Mouse (Mus musculus) heart, embryonic 15.5 days (tissue): ENCODE data around the gene Csf2rb2. TPM values are rescaled to one million over a fixed set of nuclear protein-coding genes. Genes with fewer than 3 reads are reported as not detected.
A peak's percentile ranks its signal among the peaks of the same experiment; 100 is the strongest.

Experiments
- ATAC-seq: fragments of 200-750 bp; cut with Nextera tagmentation; replicated peaks from 2 replicates; pipeline ENCODE4 v1.8.0; 2017; ENCODE audit warnings: low read depth, moderate TSS enrichment; ENCODE audit not compliant: insufficient number of reproducible peaks, insufficient read depth, low FRiP score
- H3K27ac ChIP-seq: fragments of 300-500 bp; sonication (generic); 2 replicates; pipeline ENCODE4 v1.5.1; 2015; ENCODE audit warnings: mild to moderate bottlenecking, inconsistent platforms
- H3K27me3 ChIP-seq: fragments of 300-500 bp; sonication (generic); 2 replicates; pipeline ENCODE4 v1.6.1; 2015; ENCODE audit warnings: inconsistent platforms
- H3K36me3 ChIP-seq: fragments of 300-500 bp; sonication (generic); 2 replicates; pipeline ENCODE4 v1.6.1; 2015; ENCODE audit warnings: mild to moderate bottlenecking, inconsistent platforms
- H3K4me1 ChIP-seq: fragments of 300-500 bp; sonication (generic); replicated peaks from 2 replicates; pipeline ENCODE4 v1.6.1; 2015; ENCODE audit warnings: inconsistent platforms
- H3K4me2 ChIP-seq: fragments of 300-500 bp; sonication (generic); 2 replicates; pipeline ENCODE4 v1.6.1; 2015; ENCODE audit warnings: inconsistent platforms, mild to moderate bottlenecking, moderate library complexity
- H3K4me3 ChIP-seq: fragments of 300-500 bp; sonication (generic); 2 replicates; pipeline ENCODE4 v1.5.1; 2015; ENCODE audit warnings: mild to moderate bottlenecking, inconsistent platforms
- H3K9ac ChIP-seq: fragments of 300-500 bp; sonication (generic); 2 replicates; pipeline ENCODE4 v1.6.1; 2015; ENCODE audit warnings: mild to moderate bottlenecking, inconsistent platforms
- H3K9me3 ChIP-seq: fragments of 300-500 bp; sonication (generic); replicated peaks from 2 replicates; pipeline ENCODE4 v1.6.1; 2016; ENCODE audit warnings: inconsistent platforms
- WGBS: fragments of 180-500 bp; shearing (Covaris S2); methylation state at CpG from one replicate; pipeline ENCODE4 v1.1.7; 2015; ENCODE audit warnings: mixed read lengths; 5-methylcytosine and 5-hydroxymethylcytosine counted together
- polyA plus RNA-seq: library from polyadenylated mRNA; unstranded; fragments of >200 nt; fragmentation: Nextera tagmentation; extraction: Ambion mirVana; gene quantifications from 2 replicates; pipeline ENCODE4 v1.2.1, GENCODE M21; 2015

The Csf2rb2 gene
- polyA plus RNA-seq, 1 experiment from 2014 or later, result 0.54 TPM

DNA sequence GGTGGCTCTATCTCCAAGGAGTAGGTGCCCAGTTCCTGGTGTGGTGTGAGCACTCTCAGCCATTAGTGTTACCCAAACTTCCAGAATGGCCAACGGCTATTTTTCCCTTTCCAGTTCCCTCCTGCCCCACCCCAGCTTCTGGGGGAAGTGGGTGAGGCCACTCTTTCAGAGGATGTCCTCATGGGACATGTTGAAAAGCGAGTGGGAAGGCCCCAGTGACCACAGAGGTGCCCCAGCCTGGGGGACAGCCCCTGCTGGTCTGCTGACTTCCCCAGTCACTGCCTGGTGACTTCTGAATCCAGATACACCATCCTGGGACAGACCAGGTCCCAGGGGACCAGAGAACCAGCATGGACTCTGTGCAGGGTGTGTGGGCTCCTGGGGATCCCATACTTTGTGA lies 57.9 kb downstream of the Csf2rb2 start:
- Histone ChIP-seq H3K27me3 (peaks cover 4% of the 10 kb centered on the region; the same call in 1 of the 2 replicates), H3K27ac (no peak overlapping the region), H3K4me1 (peaks cover 34% of the 10 kb centered on the region), H3K4me2 (no peak overlapping the region), H3K36me3 (no peaks in the 10 kb centered on the region), H3K9me3 (no peaks in the 10 kb centered on the region), H3K4me3 (no peak overlapping the region), H3K9ac (no peak overlapping the region)
- no peak for ATAC-seq
- 70% methylated on average over 2 of the region's 2 CpGs for WGBS

GRCm38 (mm10) chr15:78246143-78247116 lies 59.1 kb downstream of the Csf2rb2 start:
- H3K9ac ChIP-seq, result no peak overlapping the region
- no peaks in the 10 kb centered on the region for H3K36me3 ChIP-seq
- peak overlapping the region; percentile 31; the same call in 1 of the 2 replicates for H3K27ac ChIP-seq
- WGBS, result 60% methylated on average over 18 of the region's 18 CpGs
- no peak overlapping the region for H3K4me3 ChIP-seq
- no peaks in the 10 kb centered on the region for H3K9me3 ChIP-seq
- no peak for ATAC-seq
- peaks cover 35% of the 10 kb centered on the region for H3K4me1 ChIP-seq
- H3K27me3 ChIP-seq, result peaks cover under 1% of the 10 kb centered on the region; the same call in 1 of the 2 replicates
- no peak overlapping the region for H3K4me2 ChIP-seq

DNA sequence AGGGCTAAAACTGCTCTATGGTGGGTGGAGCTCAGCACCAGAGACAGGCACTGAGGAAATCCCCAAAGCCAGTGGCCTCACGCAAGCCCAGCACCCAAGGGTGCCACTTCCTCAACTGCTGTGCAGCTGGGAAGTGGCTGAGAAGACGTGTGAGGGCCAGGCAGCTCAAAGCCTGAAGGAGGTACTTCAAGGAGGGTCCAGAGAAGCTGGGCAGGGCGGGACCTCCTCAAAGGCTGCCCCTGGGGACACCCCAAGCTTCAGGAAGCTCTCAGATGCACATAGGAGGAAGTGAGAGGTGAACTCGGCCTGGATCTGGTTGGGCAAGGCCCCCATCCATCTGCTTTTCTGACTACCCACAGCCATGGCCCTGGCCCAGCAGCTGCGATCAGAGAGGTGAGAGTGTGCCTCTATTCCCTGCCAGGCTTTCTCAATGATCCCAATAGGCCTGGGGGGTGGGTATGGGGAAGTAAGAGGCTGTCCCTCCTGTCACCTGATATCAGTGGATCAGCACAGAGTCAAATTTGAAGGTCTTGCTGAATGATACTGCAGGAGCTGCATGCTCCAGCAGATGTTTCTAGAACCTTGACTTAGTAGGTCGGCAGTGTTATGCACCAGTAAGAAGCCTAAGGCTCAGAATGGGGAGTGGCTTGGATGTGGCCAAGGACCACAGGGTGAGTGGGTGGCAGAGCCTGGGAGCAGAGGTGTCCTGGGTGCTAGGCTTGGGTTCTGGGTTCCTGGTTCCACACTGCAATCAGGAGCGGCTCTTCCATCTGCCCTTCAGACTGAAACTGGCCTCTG lies 60.6 kb downstream of the Csf2rb2 start, which contains the start of gene Ncf4:
Ncf4 (plus strand) TSS at position 107 of the 798 bp plus-strand sequence.
- no peak for ATAC-seq
- WGBS, result 64% methylated on average over 7 of the region's 7 CpGs
- Histone ChIP-seq H3K27me3 (peaks cover 5% of the 10 kb centered on the region; the same call in 1 of the 2 replicates), H3K4me2 (0 out of 2 replicates have a peak within 1 kb of the TSS, but pooled peaks have one; percentile 6), H3K36me3 (no peaks in the 10 kb centered on the region), H3K4me1 (peaks cover 39% of the 10 kb centered on the region), H3K9ac (no peak within 1 kb of the TSS), H3K27ac (peak within 1 kb of the TSS; percentile 58), H3K9me3 (no peaks in the 10 kb centered on the region), H3K4me3 (no peak within 1 kb of the TSS)

DNA sequence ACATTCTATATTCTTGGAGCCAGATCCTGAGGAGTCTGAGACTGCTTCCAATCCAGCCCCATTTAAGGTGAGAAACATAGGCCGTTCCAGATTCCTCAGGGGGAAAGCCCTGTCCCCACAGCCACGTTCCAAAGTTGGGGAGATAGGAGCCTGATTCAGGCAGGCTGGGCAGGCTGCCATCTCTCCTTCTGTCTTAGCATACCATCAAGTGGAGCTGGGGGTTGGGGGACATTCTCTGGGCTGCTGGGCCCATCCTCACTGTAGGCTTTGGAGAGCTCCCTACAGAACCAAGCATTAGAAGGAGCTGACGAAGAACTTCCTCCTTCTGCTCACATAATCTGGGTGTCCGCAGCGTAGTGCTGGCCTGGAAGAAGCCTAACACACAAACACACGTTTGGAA lies 61.7 kb downstream of the Csf2rb2 start:
- WGBS, result 44% methylated on average over 6 of the region's 6 CpGs
- Histone ChIP-seq H3K36me3 (no peaks in the 10 kb centered on the region), H3K4me2 (no peak overlapping the region), H3K9ac (no peak overlapping the region), H3K4me3 (no peak overlapping the region), H3K9me3 (no peaks in the 10 kb centered on the region), H3K27ac (peak overlapping the region; percentile 58), H3K4me1 (peaks cover 39% of the 10 kb centered on the region), H3K27me3 (peaks cover 5% of the 10 kb centered on the region; the same call in 1 of the 2 replicates)
- ATAC-seq, result 0 out of 2 replicates have a peak, but pooled peaks have one; percentile 35

GRCm38 (mm10) chr15:78243061-78243460 lies 62.5 kb downstream of the Csf2rb2 start:
- peaks cover 5% of the 10 kb centered on the region; the same call in 1 of the 2 replicates for H3K27me3 ChIP-seq
- 68% methylated on average over 8 of the region's 8 CpGs for WGBS
- H3K4me1 ChIP-seq, result peaks cover 39% of the 10 kb centered on the region
- no peak for ATAC-seq
- no peak overlapping the region for H3K4me3 ChIP-seq
- no peaks in the 10 kb centered on the region for H3K9me3 ChIP-seq
- H3K36me3 ChIP-seq, result no peaks in the 10 kb centered on the region
- no peak overlapping the region for H3K9ac ChIP-seq
- no peak overlapping the region for H3K4me2 ChIP-seq
- peak overlapping the region; percentile 58 for H3K27ac ChIP-seq

DNA sequence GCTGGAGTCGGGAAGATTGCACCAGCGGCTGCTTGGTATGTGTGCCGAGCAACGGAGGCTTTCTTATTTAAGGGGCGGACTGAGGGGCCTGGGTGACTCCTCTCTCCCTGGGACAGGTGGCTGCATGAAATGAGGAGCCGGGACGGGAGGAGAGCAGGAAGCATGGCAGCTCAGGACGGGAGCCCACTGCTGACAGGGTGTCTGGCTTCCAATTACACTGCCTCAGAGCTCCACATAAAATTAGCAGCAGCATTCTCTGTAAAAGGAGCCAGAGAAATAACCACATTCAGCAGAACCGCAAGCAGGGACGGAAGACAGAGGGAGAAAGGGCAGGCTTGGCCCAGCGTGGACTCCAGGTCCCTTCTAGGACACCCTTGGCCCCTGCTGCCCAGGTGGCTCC lies 64.2 kb downstream of the Csf2rb2 start:
- H3K27ac ChIP-seq, result no peak overlapping the region
- WGBS, result 48% methylated on average over 11 of the region's 11 CpGs
- no peaks in the 10 kb centered on the region for H3K9me3 ChIP-seq
- no peak overlapping the region for H3K4me2 ChIP-seq
- H3K4me1 ChIP-seq, result peaks cover 30% of the 10 kb centered on the region
- no peak for ATAC-seq
- H3K27me3 ChIP-seq, result peaks cover 5% of the 10 kb centered on the region; the same call in 1 of the 2 replicates
- H3K9ac ChIP-seq, result no peak overlapping the region
- H3K4me3 ChIP-seq, result no peak overlapping the region
- H3K36me3 ChIP-seq, result no peaks in the 10 kb centered on the region

GRCm38 (mm10) chr15:78239956-78240617 lies 65.4 kb downstream of the Csf2rb2 start:
- no peak overlapping the region for H3K4me2 ChIP-seq
- H3K4me3 ChIP-seq, result no peak overlapping the region
- no peaks in the 10 kb centered on the region for H3K36me3 ChIP-seq
- no peak overlapping the region for H3K9ac ChIP-seq
- peaks cover 26% of the 10 kb centered on the region for H3K4me1 ChIP-seq
- no peaks in the 10 kb centered on the region for H3K9me3 ChIP-seq
- ATAC-seq, result no peak
- WGBS, result 57% methylated on average over 14 of the region's 14 CpGs
- no peak overlapping the region for H3K27ac ChIP-seq
- H3K27me3 ChIP-seq, result peaks cover 5% of the 10 kb centered on the region; the same call in 1 of the 2 replicates

DNA sequence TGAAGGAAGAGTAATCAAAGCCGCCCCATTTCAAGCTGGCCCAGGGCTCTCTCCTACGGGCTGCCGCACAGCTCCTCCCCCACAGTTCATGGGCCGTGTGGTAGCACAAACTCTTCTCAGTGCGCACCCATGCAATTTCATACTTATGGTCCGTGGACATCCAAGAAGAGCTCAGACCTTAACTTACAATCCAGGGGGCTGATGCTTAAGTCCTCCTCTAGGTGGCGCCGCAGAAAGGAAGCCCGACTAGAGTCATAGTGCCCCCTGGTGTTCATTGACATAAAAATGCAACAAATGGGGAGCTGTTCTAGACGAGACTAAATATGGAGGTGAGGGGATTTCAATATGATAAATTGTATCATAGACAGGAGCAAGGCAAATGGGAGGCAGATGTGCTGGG lies 66.1 kb downstream of the Csf2rb2 start:
- ATAC-seq, result no peak
- no peak overlapping the region for H3K4me2 ChIP-seq
- 27% methylated on average over 10 of the region's 10 CpGs for WGBS
- H3K27ac ChIP-seq, result no peak overlapping the region
- H3K9me3 ChIP-seq, result no peaks in the 10 kb centered on the region
- H3K27me3 ChIP-seq, result peaks cover 5% of the 10 kb centered on the region; the same call in 1 of the 2 replicates
- no peak overlapping the region for H3K9ac ChIP-seq
- H3K36me3 ChIP-seq, result no peaks in the 10 kb centered on the region
- no peak overlapping the region for H3K4me3 ChIP-seq
- peaks cover 23% of the 10 kb centered on the region for H3K4me1 ChIP-seq

DNA sequence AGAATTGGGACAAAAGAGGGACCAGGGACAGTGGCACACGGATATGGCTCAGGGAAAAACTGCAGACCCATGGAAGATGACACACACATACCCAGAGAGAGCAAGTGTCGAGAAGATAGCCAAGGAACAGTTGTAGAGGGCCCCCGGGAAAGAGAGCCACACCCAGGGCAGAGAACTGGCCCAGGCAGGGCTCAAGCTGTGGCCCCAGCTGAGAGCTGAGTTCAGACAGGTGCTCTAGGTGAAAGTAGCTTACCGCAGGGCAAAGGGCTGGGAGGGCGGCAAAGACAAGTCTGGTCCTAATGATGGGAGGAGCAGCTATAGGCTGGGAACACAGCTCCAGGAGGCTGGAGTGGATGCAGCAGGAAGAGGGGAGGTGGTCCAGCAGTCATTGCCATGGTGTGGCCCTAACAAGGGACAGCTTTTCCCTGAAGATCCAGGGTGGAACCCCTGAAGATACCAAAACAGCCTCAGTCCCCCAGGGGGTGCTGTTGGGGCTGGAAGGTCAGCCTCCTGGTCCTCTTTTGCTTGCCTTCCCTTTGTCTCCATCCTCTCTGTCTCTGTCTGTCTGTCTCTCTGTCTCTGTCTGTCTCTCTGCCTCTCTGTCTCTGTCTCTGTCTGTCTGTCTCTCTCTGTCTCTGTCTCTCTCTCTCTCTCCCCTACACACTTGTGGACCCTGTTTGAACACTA lies 70.6 kb downstream of the Csf2rb2 start:
- no peak overlapping the region for H3K4me3 ChIP-seq
- H3K9me3 ChIP-seq, result no peaks in the 10 kb centered on the region
- H3K27ac ChIP-seq, result no peak overlapping the region
- H3K4me1 ChIP-seq, result no peaks in the 10 kb centered on the region
- no peaks in the 10 kb centered on the region for H3K36me3 ChIP-seq
- H3K9ac ChIP-seq, result no peak overlapping the region
- 62% methylated on average over 5 of the region's 5 CpGs for WGBS
- ATAC-seq, result no peak
- no peak overlapping the region for H3K4me2 ChIP-seq
- H3K27me3 ChIP-seq, result no peaks in the 10 kb centered on the region
